Mouse (Mus musculus) MEL (cell line): ENCODE results near the gene Cfap57. TPM values are rescaled to one million over a fixed set of nuclear protein-coding genes. Genes with fewer than 3 reads are reported as not detected.

Experiments used
- DNase-seq: peaks from one replicate; pipeline ENCODE4 v3.0.0; 2011; ENCODE audit warnings: low read depth, low spot score
- H3K27ac ChIP-seq: 2 replicates; pipeline ENCODE4 v1.5.1; 2012; ENCODE audit warnings: low read depth, mild to moderate bottlenecking, control low read depth, low read length, moderate library complexity; ENCODE audit not compliant: control insufficient read depth
- H3K27me3 ChIP-seq, 2 experiments: fragments of 150-350 bp in 1 of 2; sonication (generic) in 1 of 2; 2 replicates each; pipeline ENCODE4 v1.6.1; 2012; ENCODE audit warnings: low read length in 2 of 2, mild to moderate bottlenecking in 2 of 2, improper control_type of control experiment in 1 of 2, moderate library complexity in 1 of 2; ENCODE audit not compliant: insufficient read depth in 2 of 2, control insufficient read depth in 1 of 2
- H3K36me3 ChIP-seq, 2 experiments: 2 replicates each; pipeline ENCODE4 v1.6.1; 2012 to 2014; ENCODE audit warnings: low read length in 2 of 2, improper control_type of control experiment in 1 of 2, inconsistent platforms in 1 of 2, mild to moderate bottlenecking in 1 of 2; ENCODE audit not compliant: insufficient read depth in 2 of 2, control insufficient read depth in 1 of 2
- H3K4me1 ChIP-seq, 2 experiments: fragments of 150-350 bp in 1 of 2; sonication (generic) in 1 of 2; 2 replicates each; pipeline ENCODE4 v1.6.1; 2012; ENCODE audit warnings: low read length in 2 of 2, improper control_type of control experiment in 1 of 2, mild to moderate bottlenecking in 1 of 2; ENCODE audit not compliant: insufficient read depth in 2 of 2, control insufficient read depth in 1 of 2
- H3K4me3 ChIP-seq, 2 experiments: fragments of 150-350 bp in 1 of 2; sonication (generic) in 1 of 2; 2 replicates each; pipeline ENCODE4 v1.5.1; 2012; ENCODE audit warnings: low read depth in 2 of 2, low read length in 2 of 2, mild to moderate bottlenecking in 2 of 2, moderate library complexity in 2 of 2, control low read depth in 1 of 2, improper control_type of control experiment in 1 of 2; ENCODE audit not compliant: control insufficient read depth in 1 of 2, insufficient read depth in 1 of 2
- H3K79me2 ChIP-seq: 2 replicates; pipeline ENCODE4 v1.6.1; 2012; ENCODE audit warnings: mild to moderate bottlenecking, low read length, moderate library complexity; ENCODE audit not compliant: control insufficient read depth, poor library complexity, insufficient read depth
- H3K9ac ChIP-seq: 2 replicates; pipeline ENCODE4 v1.6.1; 2012; ENCODE audit warnings: low read depth, mild to moderate bottlenecking, control low read depth, low read length, moderate library complexity; ENCODE audit not compliant: control insufficient read depth, poor library complexity, severe bottlenecking
- H3K9me3 ChIP-seq: fragments of 150-350 bp; sonication (generic); replicated peaks from 2 replicates; pipeline ENCODE4 v1.6.1; 2012; ENCODE audit warnings: mild to moderate bottlenecking, low read length, improper control_type of control experiment, moderate library complexity; ENCODE audit not compliant: insufficient read depth
- CHD2 ChIP-seq: IDR thresholded peaks from 2 replicates; pipeline ENCODE4 v1.6.1; 2011; ENCODE audit warnings: low read length, improper control_type of control experiment
- CTCF ChIP-seq, 3 experiments: IDR thresholded peaks in 2 of 3; conservative IDR thresholded peaks in 1 of 3; 2 replicates each; pipeline ENCODE4 v1.5.1; 2011 to 2012; ENCODE audit warnings: low read length in 3 of 3, low read depth in 2 of 3, mild to moderate bottlenecking in 2 of 3, improper control_type of control experiment in 1 of 3, inconsistent platforms in 1 of 3, mixed read lengths in 1 of 3, moderate library complexity in 1 of 3; ENCODE audit not compliant: control insufficient read depth in 1 of 3, insufficient read depth in 1 of 3, poor library complexity in 1 of 3, severe bottlenecking in 1 of 3
- GABPA ChIP-seq: IDR thresholded peaks from 2 replicates; pipeline ENCODE4 v1.6.1; 2012; ENCODE audit warnings: low read depth, mild to moderate bottlenecking, inconsistent platforms, low read length, improper control_type of control experiment, moderate library complexity
- GATA1 ChIP-seq: IDR thresholded peaks from 2 replicates; pipeline ENCODE4 v1.6.1; 2011; ENCODE audit warnings: low read depth, low read length, improper control_type of control experiment
- KAT2A ChIP-seq: conservative IDR thresholded peaks from 2 replicates; pipeline ENCODE4 v1.6.1; 2012; ENCODE audit warnings: low read depth, low read length, improper control_type of control experiment, inconsistent platforms
- MAX ChIP-seq: IDR thresholded peaks from 2 replicates; pipeline ENCODE4 v1.6.1; 2011; ENCODE audit warnings: low read length, improper control_type of control experiment
- MEF2A ChIP-seq: IDR thresholded peaks from 2 replicates; pipeline ENCODE4 v1.6.1; 2014; ENCODE audit warnings: low read depth, mild to moderate bottlenecking, inconsistent platforms, low read length, improper control_type of control experiment; ENCODE audit not compliant: poor library complexity, insufficient replicate concordance, severe bottlenecking; ENCODE audit errors: extremely low read depth
- MXI1 ChIP-seq: IDR thresholded peaks from 2 replicates; pipeline ENCODE4 v1.6.1; 2011; ENCODE audit warnings: mild to moderate bottlenecking, low read depth, low read length, improper control_type of control experiment
- MYC ChIP-seq: IDR thresholded peaks from 2 replicates; pipeline ENCODE4 v1.6.1; 2011; ENCODE audit warnings: low read depth, mild to moderate bottlenecking, low read length, improper control_type of control experiment, moderate library complexity
- NELFE ChIP-seq: IDR thresholded peaks from 2 replicates; pipeline ENCODE4 v1.6.1; 2011; ENCODE audit warnings: low read depth, low read length, improper control_type of control experiment
- NRF1 ChIP-seq: IDR thresholded peaks from 2 replicates; pipeline ENCODE4 v1.6.1; 2014; ENCODE audit warnings: low read depth, mild to moderate bottlenecking, inconsistent platforms, low read length, improper control_type of control experiment, moderate library complexity; ENCODE audit not compliant: poor library complexity, insufficient read depth, severe bottlenecking
- POLR2A ChIP-seq, 2 experiments: IDR thresholded peaks; 2 replicates each; pipeline ENCODE4 v1.6.1; 2011 to 2012; ENCODE audit warnings: low read length in 2 of 2, mild to moderate bottlenecking in 2 of 2, control low read depth in 1 of 2, improper control_type of control experiment in 1 of 2, low read depth in 1 of 2, moderate library complexity in 1 of 2; ENCODE audit not compliant: control insufficient read depth in 1 of 2, insufficient read depth in 1 of 2, poor library complexity in 1 of 2
- POLR2AphosphoS2 ChIP-seq: IDR thresholded peaks from 2 replicates; pipeline ENCODE4 v1.6.1; 2011; ENCODE audit warnings: low read length, improper control_type of control experiment
- POLR2AphosphoS5 ChIP-seq: IDR thresholded peaks from 2 replicates; pipeline ENCODE4 v1.6.1; 2012; ENCODE audit warnings: low read depth, borderline replicate concordance, mild to moderate bottlenecking, inconsistent platforms, low read length, moderate library complexity, mixed read lengths
- RCOR1 ChIP-seq: IDR thresholded peaks from 2 replicates; pipeline ENCODE4 v1.6.1; 2012; ENCODE audit warnings: low read depth, mild to moderate bottlenecking, inconsistent platforms, low read length, improper control_type of control experiment
- SMC3 ChIP-seq: IDR thresholded peaks from 2 replicates; pipeline ENCODE4 v1.6.1; 2011; ENCODE audit warnings: low read depth, low read length, improper control_type of control experiment
- TCF12 ChIP-seq: IDR thresholded peaks from 2 replicates; pipeline ENCODE4 v1.6.1; 2014; ENCODE audit warnings: low read depth, mild to moderate bottlenecking, inconsistent platforms, low read length, improper control_type of control experiment, moderate library complexity
- USF1 ChIP-seq: IDR thresholded peaks from 2 replicates; pipeline ENCODE4 v1.6.1; 2014; ENCODE audit warnings: low read depth, mild to moderate bottlenecking, inconsistent platforms, low read length, improper control_type of control experiment, moderate library complexity
- ZKSCAN1 ChIP-seq: IDR thresholded peaks from 2 replicates; pipeline ENCODE4 v1.6.1; 2012; ENCODE audit warnings: low read depth, mild to moderate bottlenecking, inconsistent platforms, low read length, improper control_type of control experiment, moderate library complexity
- ZNF384 ChIP-seq: IDR thresholded peaks from 2 replicates; pipeline ENCODE4 v1.6.1; 2012; ENCODE audit warnings: low read depth, mild to moderate bottlenecking, inconsistent platforms, low read length, improper control_type of control experiment
- polyA plus RNA-seq, 2 experiments: library from polyadenylated mRNA; stranded (reverse) in 1 of 2; unstranded in 1 of 2; fragments of >175 nt in 1 of 2; fragments of >200 nt in 1 of 2; gene quantifications; 2 replicates each; pipeline versions ENCODE4 v1.2.1 to v1.2.4; 2012; ENCODE audit warnings: low replicate concordance in 2 of 2, low read depth in 1 of 2; ENCODE audit not compliant: insufficient read length in 2 of 2, insufficient read depth in 1 of 2, missing spikeins in 1 of 2
- total RNA-seq: library from RNA; depleted of rRNA; stranded (reverse); fragments of 300-350 nt; gene quantifications from 2 replicates; pipeline ENCODE4 v1.2.3, GENCODE M21; 2012

Cfap57 gene
- total and polyA plus RNA-seq, 3 experiments = not detected

- no peak for TF ChIP-seq POLR2AphosphoS2
- no peak for TF ChIP-seq ZKSCAN1
- TF ChIP-seq POLR2A (IDR thresholded peaks at IDR 0.05; ENCODE audit: control insufficient read depth in 1 of 2, insufficient read depth in 1 of 2, low read depth in 1 of 2, low read length in 2 of 2, poor library complexity in 1 of 2) = no peak
- no peak for TF ChIP-seq MAX
- TF ChIP-seq MYC = no peak
- no peaks in the 10 kb centered on the region for H3K79me2 ChIP-seq
- no peak overlapping the region for H3K9ac ChIP-seq
- no peak for DNase-seq
- H3K4me3 ChIP-seq = no peak overlapping the region
- H3K4me1 ChIP-seq = no peaks in the 10 kb centered on the region
- H3K9me3 ChIP-seq = no peaks in the 10 kb centered on the region
- H3K27me3 ChIP-seq = peaks cover 10 to 19% of the 10 kb centered on the region in 2 experiments
- no peaks in the 10 kb centered on the region for H3K36me3 ChIP-seq
- no peak overlapping the region for H3K27ac ChIP-seq
Observed at GRCm38 (mm10) chr4:118533156-118533555, 87.4 kb downstream of the Cfap57 start.

GRCm38 (mm10) chr4:118532663-118533062, 87.9 kb downstream of the Cfap57 start:
- no peaks in the 10 kb centered on the region for H3K9me3 ChIP-seq
- TF ChIP-seq CHD2 (no peak), USF1 (no peak), CTCF (IDR thresholded peaks at IDR 0.05 in 2 of 3, conservative IDR thresholded peaks at IDR 0.05 in 1 of 3; ENCODE audit: control insufficient read depth in 1 of 3, insufficient read depth in 1 of 3, low read depth in 2 of 3, low read length in 3 of 3, poor library complexity in 1 of 3, severe bottlenecking in 1 of 3) (no peak), TCF12 (no peak), MEF2A (no peak), NELFE (no peak), POLR2A (IDR thresholded peaks at IDR 0.05; ENCODE audit: control insufficient read depth in 1 of 2, insufficient read depth in 1 of 2, low read depth in 1 of 2, low read length in 2 of 2, poor library complexity in 1 of 2) (no peak), ZNF384 (no peak), POLR2AphosphoS5 (no peak), NRF1 (no peak), SMC3 (no peak), MXI1 (no peak), RCOR1 (no peak), GABPA (no peak), GATA1 (no peak), KAT2A (no peak), MAX (no peak)
- H3K27me3 ChIP-seq = peaks cover 8 to 19% of the 10 kb centered on the region in 2 experiments
- no peak overlapping the region for H3K4me3 ChIP-seq
- no peaks in the 10 kb centered on the region for H3K36me3 ChIP-seq
- H3K4me1 ChIP-seq = no peaks in the 10 kb centered on the region
- no peak overlapping the region for H3K9ac ChIP-seq
- H3K79me2 ChIP-seq = no peaks in the 10 kb centered on the region
- no peak overlapping the region for H3K27ac ChIP-seq
- no peak for DNase-seq
